Mouse (Mus musculus) heart, adult 2 months (tissue): ENCODE measurements at regions not wholly inside any gene's neighbourhood (a gene's known extent, or its start where the extent isn't known, plus 50 kb on each side); places are given as distances from the start of the nearest gene placed in this dataset.

ENCODE experiments used
- DNase-seq, 2 experiments: peaks; one replicate each; pipeline ENCODE4 v3.0.0; 2021
- H3K27ac ChIP-seq: fragments of 200-600 bp; 2 replicates; pipeline ENCODE4 v1.8.1; 2022
- H3K27me3 ChIP-seq: fragments of 200-500 bp; 2 replicates; pipeline ENCODE4 v1.6.1; 2012; ENCODE audit warnings: mild to moderate bottlenecking, low read length, inconsistent platforms, mixed read lengths; ENCODE audit not compliant: control insufficient read depth, insufficient read depth
- H3K36me3 ChIP-seq: fragments of 200-500 bp; 2 replicates; pipeline ENCODE4 v1.6.1; 2012; ENCODE audit warnings: low read length, inconsistent platforms; ENCODE audit not compliant: control insufficient read depth, insufficient read depth
- H3K4me1 ChIP-seq: fragments of 200-500 bp; 2 replicates; pipeline ENCODE4 v1.6.1; 2011; ENCODE audit warnings: low read length; ENCODE audit not compliant: control insufficient read depth, insufficient read depth
- H3K4me3 ChIP-seq: fragments of 200-600 bp; 2 replicates; pipeline ENCODE4 v1.8.1; 2022
- H3K79me2 ChIP-seq: fragments of 200-500 bp; replicated peaks from 2 replicates; pipeline ENCODE4 v1.6.1; 2012; ENCODE audit warnings: mild to moderate bottlenecking, inconsistent platforms, low read length, moderate library complexity, mixed read lengths; ENCODE audit not compliant: control insufficient read depth, insufficient read depth
- H3K9ac ChIP-seq: fragments of 200-500 bp; 2 replicates; pipeline ENCODE4 v1.6.1; 2012; ENCODE audit warnings: low read depth, mild to moderate bottlenecking, control low read depth, inconsistent platforms, low read length, mixed read lengths
- CTCF ChIP-seq: fragments of 200-600 bp; IDR thresholded peaks from 2 replicates; pipeline ENCODE4 v1.8.1; 2022; ENCODE audit warnings: antibody characterized with exemption, mild to moderate bottlenecking, moderate library complexity
- EP300 ChIP-seq: fragments of 200-500 bp; IDR thresholded peaks from 2 replicates; pipeline ENCODE4 v1.6.1; 2011; ENCODE audit warnings: low read depth, low read length, control low read depth; ENCODE audit not compliant: insufficient read depth
- POLR2A ChIP-seq: fragments of 200-500 bp; IDR thresholded peaks from 2 replicates; pipeline ENCODE4 v1.6.1; 2011; ENCODE audit warnings: mild to moderate bottlenecking, low read depth, low read length, control low read depth; ENCODE audit not compliant: insufficient read depth
- WGBS: fragments of 180-500 bp; shearing (Covaris S2); methylation state at CpG from one replicate; pipeline ENCODE4 v1.1.7; 2018; 5-methylcytosine and 5-hydroxymethylcytosine counted together
- intact Hi-C: fragments of 180-260 bp; cut with DNase I; formaldehyde crosslinking; loops from one replicate; pipeline ENCODE4 v1.15.1; 2025

- Histone ChIP-seq H3K27ac (no peak overlapping the region), H3K79me2 (no peaks in the 10 kb centered on the region), H3K4me3 (no peak overlapping the region), H3K9ac (no peak overlapping the region), H3K27me3 (no peaks in the 10 kb centered on the region), H3K4me1 (no peaks in the 10 kb centered on the region), H3K36me3 (no peaks in the 10 kb centered on the region)
- intact Hi-C loops: no loop called here
- no peak for TF ChIP-seq EP300
- no peak for TF ChIP-seq CTCF
- no peak for TF ChIP-seq POLR2A
- WGBS: 26% methylated on average over 3 of the region's 3 CpGs
- no peak for DNase-seq
Observed at GRCm38 (mm10) chr4:9935949-9936348, 938.3 kb upstream of the 2610301B20Rik start.

GRCm38 (mm10) chr4:9951441-9951840 is 922.9 kb upstream of the 2610301B20Rik start:
- Histone ChIP-seq H3K27ac (no peak overlapping the region), H3K4me1 (no peaks in the 10 kb centered on the region), H3K36me3 (no peaks in the 10 kb centered on the region), H3K4me3 (no peak overlapping the region), H3K79me2 (no peaks in the 10 kb centered on the region), H3K27me3 (no peaks in the 10 kb centered on the region), H3K9ac (no peak overlapping the region)
- 67% methylated on average over 4 of the region's 4 CpGs for WGBS
- TF ChIP-seq POLR2A (no peak), EP300 (no peak)
- intact Hi-C loops: no loop called here
- peak in 1 of 2 experiments; percentile 23 for DNase-seq

- no peaks in the 10 kb centered on the region for H3K79me2 ChIP-seq
- intact Hi-C loops: no loop called here
Observed at GRCm38 (mm10) chr4:9974631-9975030, 899.7 kb upstream of the 2610301B20Rik start.

GRCm38 (mm10) chr4:9981354-9982040 is 892.8 kb upstream of the 2610301B20Rik start:
- DNase-seq: no peak
- H3K4me3 ChIP-seq: no peak overlapping the region
- TF ChIP-seq CTCF (no peak), POLR2A (no peak), EP300 (no peak)
- no peaks in the 10 kb centered on the region for H3K27me3 ChIP-seq
- H3K27ac ChIP-seq: no peak overlapping the region
- WGBS: 75% methylated on average over 3 of the region's 3 CpGs
- no peaks in the 10 kb centered on the region for H3K79me2 ChIP-seq
- no peaks in the 10 kb centered on the region for H3K4me1 ChIP-seq
- no peaks in the 10 kb centered on the region for H3K36me3 ChIP-seq
- H3K9ac ChIP-seq: no peak overlapping the region
- intact Hi-C loops: no loop called here

More at GRCm38 (mm10) chr4:9974631-9975030, 899.7 kb upstream of the 2610301B20Rik start:
- Histone ChIP-seq H3K27me3 (no peaks in the 10 kb centered on the region), H3K36me3 (no peaks in the 10 kb centered on the region), H3K27ac (no peak overlapping the region), H3K9ac (no peak overlapping the region), H3K4me3 (no peak overlapping the region), H3K4me1 (no peaks in the 10 kb centered on the region)
- no peak for DNase-seq
- TF ChIP-seq EP300 (no peak), POLR2A (no peak), CTCF (no peak)

- H3K4me1 ChIP-seq: no peaks in the 10 kb centered on the region
- no peaks in the 10 kb centered on the region for H3K27me3 ChIP-seq
- TF ChIP-seq EP300 (no peak), POLR2A (no peak)
- H3K27ac ChIP-seq: no peak overlapping the region
- intact Hi-C loops: no loop called here
- 57% methylated on average over 7 of the region's 7 CpGs for WGBS
- H3K36me3 ChIP-seq: no peaks in the 10 kb centered on the region
- DNase-seq: no peak
- no peak overlapping the region for H3K4me3 ChIP-seq
- no peaks in the 10 kb centered on the region for H3K79me2 ChIP-seq
- H3K9ac ChIP-seq: no peak overlapping the region
Observed at GRCm38 (mm10) chr4:9982786-9983525, 891.3 kb upstream of the 2610301B20Rik start.

- Histone ChIP-seq H3K27ac (no peak overlapping the region), H3K9ac (no peak overlapping the region), H3K27me3 (no peaks in the 10 kb centered on the region), H3K4me3 (no peak overlapping the region), H3K36me3 (no peaks in the 10 kb centered on the region), H3K79me2 (no peaks in the 10 kb centered on the region), H3K4me1 (no peaks in the 10 kb centered on the region)
- TF ChIP-seq EP300 (no peak), POLR2A (no peak), CTCF (no peak)
- intact Hi-C loops: no loop called here
- 43% methylated on average over 1 of the region's 1 CpGs for WGBS
- no peak for DNase-seq
Observed at GRCm38 (mm10) chr4:9993871-9994270, 880.4 kb upstream of the 2610301B20Rik start.
